Mouse (Mus musculus): ENCODE measurements at regions not wholly inside any gene's neighbourhood (a gene's known extent, or its start where the extent isn't known, plus 50 kb on each side); places are given as distances from the start of the nearest gene placed in this dataset.

DNA sequence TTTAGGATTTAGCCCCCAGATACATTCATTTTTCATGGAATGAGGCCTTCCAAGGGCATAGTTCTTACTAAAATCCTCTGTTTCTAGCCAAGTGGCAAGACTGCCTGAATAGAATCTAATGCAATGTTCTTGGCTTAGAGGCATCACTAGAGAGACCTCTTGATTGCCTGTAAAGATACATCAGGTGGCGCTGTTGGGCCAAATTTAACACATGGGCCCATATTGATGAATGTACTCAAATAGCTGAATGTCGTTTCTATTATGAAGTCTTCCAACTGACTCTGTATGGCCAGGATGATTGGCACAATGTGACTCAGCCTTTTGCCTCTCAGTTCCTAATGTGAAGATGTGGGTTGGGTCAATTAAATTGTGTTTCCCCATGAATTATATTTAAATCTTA is 328.0 kb downstream of the Slco6d1 start:
- TF ChIP-seq EP300 (IDR thresholded peaks at IDR 0.05; ENCODE audit: low read depth) (no peak), CTCF (IDR thresholded peaks at IDR 0.05; ENCODE audit: low read depth) (peak; percentile 33)

All from liver, postnatal 0 days (tissue).